Mouse (Mus musculus) layer of hippocampus, adult 11-12 months (tissue): Measurements from ENCODE around the gene Kirrel3.

Source experiments
- DNase-seq: peaks from one replicate; pipeline ENCODE4 v3.0.0; 2022; ENCODE audit warnings: low spot score

Kirrel3 gene

DNA sequence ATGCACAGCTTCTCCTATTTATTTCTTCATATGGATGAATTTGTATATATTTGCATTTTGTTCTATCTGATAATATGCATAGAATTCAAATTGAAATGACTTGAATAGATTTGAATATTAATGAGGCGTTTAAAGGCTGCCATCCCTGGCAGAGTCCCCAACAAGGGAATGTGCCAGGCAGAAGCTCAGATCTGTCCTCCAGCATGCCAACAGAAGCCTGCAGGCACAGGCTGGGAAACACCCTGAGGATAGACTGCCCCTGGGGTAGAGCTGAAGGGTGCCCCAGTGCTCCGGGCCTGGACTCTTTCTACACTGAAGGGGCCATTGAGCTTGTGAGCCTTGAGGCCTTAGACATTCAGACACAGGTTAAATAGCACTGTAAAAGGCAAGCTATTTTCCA, 21.5 kb downstream of the Kirrel3 start:
- no peak for DNase-seq

DNA sequence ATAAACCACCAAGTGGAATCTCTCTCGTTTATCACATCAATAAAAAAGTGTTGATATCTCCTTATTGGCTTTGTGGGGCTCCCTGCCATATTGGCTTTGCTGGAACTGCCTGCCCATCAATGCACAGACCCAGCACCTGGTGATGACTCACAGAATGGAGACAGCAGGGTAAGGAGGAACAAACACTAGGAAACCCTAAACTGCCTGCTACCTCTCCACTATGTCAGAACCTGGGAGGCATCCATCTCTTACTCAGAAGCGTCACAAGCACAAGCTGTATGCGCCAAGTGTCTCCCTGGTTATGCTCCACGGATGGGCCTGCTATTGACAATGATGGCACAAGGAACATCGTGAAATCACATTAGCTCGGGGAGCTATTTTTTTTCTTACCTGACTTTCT, 33.2 kb downstream of the Kirrel3 start:
- no peak for DNase-seq

DNA sequence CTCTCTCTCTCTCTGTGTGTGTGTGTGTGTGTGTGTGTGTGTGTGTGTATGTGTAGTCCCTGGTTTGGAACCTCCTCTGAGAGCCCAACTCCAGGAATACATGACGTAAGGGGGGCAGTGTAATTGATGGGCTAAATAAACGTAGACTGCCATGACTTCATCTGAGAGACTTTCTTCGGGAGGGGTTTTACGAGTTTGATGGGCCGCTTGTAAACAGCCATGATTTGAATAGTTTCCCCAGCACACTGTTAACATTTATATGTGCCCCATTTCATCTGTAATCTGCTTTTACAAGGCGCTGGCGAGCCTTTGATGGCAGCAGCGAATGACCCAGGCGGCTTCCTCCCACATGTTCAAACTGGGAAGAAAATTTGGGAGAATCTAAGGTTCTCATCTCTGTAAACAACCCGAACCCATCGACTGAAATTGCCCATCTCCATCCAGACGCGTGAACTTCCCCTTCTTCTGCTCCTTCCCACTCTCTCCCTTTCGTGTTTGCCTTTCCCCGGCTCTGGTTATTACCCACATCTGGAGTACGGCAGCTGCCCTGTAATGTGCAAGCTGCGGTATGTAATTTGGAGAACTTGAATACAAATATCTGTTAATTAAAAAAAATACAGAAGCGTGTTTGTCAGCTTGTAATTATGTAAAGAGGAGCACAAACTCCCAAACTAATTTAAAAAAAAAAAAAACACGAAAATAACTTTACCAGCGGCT, 34.7 kb downstream of the Kirrel3 start:
- no peak for DNase-seq

DNA sequence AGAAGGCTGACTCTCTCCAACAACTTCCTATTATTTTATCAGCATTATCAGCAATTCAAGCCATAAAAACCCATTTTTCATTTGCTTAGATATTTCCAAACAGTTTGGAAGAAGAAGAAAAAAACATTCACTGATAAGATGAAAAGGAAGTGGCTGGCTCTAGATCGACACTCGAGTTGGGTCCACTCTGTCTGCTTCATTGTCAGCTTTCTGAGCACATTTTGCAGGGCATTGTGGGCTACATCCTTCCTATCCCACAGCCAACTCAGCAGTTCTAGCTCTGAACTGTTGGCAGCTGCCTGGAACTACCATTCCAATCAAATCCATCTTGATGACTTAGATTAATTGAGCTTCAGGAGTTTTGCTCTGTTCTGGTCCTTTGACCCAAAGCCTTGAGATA, 40.0 kb downstream of the Kirrel3 start:
- DNase-seq = no peak

DNA sequence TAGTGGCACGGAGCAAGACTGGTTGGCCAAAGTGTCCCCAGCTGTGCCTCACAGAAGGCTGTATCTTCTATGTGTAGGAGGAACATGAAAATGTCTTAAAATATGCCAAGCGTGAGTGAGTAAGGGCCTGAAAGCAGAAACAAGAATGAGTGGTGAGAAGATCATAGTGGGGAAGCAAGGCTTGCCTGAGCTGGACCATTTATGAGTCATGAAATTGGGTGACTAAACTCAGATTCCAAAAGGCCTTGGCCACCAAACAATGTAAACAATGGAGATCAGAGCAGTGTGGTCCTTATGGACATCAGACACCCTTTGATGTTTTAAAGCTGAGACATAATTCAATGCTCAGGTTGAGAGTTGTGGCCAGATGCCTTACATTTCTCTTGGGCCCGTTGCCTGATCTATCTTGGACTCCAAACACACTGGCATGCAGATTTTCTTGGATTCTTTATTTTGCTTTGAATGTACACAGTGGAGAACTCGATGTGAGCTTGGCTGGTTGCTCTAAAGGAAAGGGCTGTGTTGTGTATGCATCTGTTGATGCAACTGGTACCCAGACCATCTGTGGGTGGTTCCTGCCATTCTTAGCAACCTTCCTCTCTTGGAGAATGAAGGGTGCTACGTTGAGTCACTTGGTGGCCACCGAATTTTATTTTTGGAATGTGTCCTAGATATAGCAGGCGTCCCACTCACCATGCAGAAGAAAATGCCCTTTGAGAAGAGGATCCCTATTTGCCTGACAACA, 53.1 kb downstream of the Kirrel3 start:
- peak; percentile 73 for DNase-seq

DNA sequence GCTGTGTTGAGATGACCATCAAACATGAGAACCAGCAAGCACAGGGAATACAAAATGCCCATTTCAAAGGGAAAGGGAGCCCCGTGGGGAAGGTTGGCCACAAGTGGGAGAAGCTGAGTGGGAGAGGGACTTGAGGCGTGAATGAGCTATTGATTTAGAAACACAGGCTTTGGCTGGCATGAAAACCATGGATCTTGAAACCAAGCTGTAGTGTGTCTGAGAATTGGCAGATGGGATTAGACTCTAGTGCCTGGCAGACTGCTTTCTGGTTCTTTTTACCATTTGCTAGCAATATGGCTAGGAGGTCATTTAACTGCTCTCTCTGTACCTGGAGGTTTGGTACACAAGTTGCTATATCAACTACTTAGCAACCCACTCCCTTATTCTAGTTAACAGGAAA, 56.2 kb downstream of the Kirrel3 start:
- DNase-seq = peak; percentile 54

DNA sequence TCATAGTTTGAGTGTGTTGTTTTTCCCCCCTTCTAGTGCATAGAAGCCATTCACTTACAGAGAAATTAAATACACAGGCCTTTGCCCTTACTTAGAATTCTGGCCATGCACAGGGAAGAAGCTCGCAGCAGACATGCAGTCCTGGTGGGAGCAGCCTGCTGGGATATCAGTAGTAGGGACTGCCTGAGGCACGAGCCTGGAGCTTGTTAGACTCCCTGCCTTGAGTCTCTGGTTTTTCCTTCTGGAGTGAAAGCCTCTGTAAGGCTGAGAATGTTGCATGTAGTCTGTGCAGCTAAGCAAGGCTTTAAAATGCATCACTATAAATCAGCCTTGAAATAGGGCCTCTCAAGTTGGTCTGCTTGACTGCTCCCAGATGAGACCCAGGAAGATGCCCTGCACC, 70.0 kb downstream of the Kirrel3 start:
- DNase-seq = no peak

DNA sequence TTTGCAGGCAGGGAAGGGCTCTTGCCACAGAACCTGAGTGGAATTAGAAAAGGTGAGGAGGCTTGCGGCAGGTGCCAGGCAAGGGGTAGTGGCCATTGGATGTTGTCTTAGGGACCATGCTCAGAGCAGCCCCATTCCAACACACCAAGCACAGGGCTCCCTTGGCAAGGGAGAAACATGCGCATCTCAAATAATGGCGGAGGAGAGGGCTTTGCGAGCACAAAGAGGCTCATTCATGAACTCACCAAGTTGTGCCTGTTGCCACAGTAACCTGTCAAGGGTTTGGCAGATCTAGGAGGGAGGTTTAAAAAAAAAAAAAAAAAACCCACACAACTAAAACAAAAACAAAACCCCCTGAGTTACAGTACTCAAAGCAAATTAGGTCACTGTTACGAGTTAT, 72.2 kb downstream of the Kirrel3 start:
- DNase-seq = peak; percentile 26

DNA sequence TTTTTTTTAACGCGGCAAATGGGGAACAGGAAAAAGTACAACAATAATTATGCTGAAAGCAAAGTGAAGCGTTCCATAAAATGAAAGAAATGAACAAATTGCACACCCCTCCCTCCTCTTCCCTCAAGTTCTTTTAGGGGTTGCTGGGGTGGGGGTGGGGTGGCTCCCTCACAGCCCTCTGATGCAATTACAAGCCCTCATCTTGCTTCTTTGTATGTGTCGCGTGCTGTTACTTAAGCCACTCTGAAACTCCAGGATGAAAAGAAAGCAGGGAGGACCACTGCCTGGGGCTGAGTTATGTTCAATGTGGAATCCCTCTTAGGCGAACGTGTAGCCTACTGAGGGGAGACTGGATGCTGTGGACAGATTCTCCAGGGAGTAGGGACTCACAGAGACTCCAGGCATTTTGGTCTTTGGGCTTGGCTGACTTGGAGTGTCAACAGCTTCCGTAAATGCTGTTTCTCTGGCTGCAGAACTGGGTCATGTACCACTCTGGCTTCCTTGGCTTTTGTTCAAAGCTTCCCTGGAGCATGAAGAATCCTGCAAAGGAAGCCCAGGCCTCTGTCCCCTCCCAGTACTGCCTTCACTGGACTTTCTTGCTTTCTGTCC, 72.7 kb downstream of the Kirrel3 start:
- DNase-seq = peak; percentile 34

DNA sequence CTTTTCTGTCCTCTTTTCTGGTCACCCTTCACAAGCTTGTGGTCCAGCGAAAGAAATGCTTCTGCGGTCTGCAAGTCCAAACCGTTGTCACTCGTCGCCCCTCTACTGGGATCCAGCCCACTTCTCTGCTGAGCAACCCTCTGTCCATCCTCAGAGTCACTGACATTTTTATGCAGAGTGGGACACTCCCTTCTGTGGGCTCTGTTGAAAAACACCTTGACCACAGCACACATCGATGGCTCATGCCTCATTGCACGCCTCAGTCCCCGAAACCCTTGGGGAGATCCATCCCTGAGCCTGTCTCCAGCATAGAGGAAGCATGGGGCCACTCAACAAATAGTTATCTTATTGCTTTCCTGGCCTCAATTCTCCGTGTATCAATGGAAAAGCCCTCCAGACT, 73.4 kb downstream of the Kirrel3 start:
- DNase-seq = no peak

DNA sequence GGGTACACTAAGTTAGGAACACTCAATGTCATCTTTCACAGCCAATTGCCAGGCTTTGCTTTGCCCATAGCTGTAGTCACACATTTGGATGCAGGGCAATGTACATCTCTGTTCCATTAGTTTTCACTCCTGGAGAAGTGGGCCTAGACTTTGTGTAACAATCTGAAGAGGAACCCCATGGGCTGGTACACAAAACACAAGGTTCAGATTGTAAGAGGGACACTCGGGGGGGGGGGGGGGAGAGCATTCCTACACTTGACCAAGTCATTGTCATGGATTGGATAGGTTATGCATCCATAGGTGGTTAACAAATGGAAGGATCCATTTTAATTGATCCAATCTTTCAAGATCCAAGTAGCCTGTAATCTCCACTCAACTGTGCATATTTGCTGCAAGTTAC, 75.6 kb downstream of the Kirrel3 start:
- no peak for DNase-seq

DNA sequence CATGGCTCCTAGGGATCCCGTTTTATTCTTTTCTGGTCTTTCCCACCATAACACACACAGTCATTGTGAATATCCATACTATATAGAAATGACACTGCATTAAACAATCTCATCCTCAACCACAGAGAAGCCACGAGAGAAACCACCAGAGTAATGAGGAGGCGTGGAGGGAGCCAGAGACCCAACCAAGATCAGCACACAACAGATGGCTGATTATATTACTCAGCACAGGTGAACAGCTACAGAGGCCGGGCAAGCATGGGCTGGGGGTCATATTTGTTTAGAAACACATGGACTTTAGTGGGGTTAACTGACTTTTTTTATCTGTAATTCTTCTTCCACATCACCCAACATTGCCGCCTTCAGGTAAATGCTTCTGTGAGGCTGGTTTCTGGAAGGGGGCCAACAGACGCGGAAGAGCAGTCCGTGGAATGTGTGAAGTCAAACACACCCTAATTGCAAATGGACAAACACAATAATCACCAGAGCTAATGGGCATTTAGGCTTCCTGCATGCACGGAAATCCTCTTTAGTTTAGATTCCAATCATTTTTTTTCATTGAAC, 76.8 kb downstream of the Kirrel3 start:
- no peak for DNase-seq

DNA sequence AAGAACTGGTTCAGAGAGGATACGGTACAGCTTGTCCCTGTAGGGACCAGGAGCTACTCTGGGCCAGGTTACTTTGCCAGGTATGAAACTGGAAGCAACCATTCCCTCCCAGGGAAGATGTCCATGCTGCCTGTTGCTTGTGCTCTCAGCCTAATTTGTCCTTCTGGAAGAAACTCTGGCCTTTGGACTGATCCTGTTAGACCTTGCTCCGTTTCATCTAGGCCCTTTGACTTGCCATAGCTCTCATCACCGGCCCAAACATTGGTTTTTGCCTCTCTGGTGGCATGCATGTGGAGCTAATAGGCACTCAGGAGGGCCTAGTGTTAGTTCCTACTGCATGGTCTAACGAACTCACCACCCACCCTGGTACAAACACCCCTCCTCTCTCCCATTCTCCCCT, 88.2 kb downstream of the Kirrel3 start:
- DNase-seq = no peak

DNA sequence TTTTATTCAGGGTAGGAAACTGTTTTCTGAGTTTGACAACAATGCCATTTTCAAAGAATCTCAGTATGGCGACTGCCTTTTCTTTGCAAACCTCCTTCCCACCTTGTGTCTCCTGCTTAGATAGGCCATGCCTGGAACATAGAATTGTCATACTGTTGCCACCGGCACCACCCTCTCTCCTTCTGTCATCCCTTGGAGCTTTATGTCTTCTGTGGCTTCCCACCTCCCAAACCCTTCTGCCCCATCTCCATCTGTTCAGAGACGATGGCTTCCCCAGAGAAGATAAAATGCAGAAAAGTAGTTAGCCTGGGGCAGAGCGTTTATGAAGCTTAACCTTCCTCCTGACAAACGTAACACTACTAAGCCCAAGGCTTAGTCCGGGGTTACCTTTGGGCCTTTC, 88.9 kb downstream of the Kirrel3 start:
- DNase-seq = peak; percentile 52

DNA sequence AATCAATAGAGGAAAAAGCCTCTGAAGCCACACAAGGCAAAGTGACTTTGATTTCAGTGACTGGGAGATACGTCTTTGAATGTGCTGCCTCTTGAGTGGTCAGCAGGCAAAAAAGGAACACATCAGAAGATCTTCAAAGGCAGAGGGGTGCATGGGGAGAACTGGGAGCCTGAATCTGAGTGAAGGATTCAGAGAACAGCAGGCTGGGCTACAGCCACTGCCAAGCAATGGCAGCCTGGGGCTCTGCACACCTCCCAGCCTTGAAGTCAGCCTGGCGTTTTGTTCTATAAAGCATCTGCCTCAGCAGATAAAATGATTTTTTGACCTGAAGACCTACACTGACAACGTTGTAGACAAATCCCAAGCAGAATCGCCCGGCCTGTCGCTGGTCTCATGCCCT, 93.5 kb downstream of the Kirrel3 start:
- no peak for DNase-seq

DNA sequence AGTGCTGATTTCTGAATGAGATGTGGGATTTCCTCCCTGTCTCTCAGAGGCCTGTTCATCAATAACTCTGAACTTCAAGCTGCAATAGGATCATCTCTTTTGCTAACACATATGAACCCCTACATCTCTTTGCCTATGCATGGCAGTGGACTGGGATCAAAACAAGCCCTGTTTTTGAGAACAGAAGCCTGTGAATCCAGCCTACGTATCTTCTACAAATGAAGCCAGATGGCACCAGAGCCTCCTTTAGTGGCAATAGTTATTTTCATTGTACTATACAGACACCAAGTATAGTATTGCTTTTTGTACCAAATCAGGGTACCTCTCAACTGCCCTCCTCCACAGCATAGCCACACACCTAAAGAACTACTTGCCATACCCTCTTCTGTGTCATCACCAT, 94.4 kb downstream of the Kirrel3 start:
- DNase-seq = peak; percentile 43

DNA sequence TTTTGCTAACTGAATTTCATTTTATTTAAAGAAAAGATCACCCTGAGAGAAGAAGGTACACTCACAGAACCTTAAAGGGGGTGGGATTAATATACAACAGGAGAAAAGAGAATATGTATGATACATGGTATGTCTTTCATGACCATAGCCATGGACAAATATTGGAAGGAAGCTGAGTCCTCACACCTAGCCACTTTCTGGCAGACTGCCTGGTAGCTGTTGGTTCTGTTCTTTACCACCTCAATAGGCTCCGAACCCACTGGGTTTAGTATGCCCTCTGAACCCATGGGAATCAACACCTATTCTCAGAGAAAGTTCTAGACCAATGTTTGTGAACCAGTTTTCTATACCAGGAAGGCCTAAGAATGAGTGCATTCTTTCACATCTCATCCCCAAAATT, 96.8 kb downstream of the Kirrel3 start:
- DNase-seq = no peak

DNA sequence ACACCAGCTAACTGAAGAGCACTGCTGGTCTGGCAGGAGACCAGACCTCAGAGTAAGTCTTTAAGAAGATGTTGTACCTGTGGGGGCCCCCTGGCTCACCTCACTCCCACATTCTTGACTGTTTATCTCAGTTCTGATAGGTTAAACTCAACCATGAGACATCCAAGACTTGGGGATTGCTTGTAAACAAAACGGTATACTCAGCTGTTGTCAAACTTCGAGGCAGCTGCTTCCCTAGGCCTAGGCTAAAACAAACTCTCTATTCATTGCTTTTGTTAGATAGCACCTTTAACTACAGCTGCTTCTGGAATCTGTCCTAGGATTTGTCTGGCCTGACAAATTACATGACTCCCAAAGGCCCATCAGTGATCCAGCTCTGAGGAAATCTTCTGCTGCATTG, 99.8 kb downstream of the Kirrel3 start:
- DNase-seq = no peak

DNA sequence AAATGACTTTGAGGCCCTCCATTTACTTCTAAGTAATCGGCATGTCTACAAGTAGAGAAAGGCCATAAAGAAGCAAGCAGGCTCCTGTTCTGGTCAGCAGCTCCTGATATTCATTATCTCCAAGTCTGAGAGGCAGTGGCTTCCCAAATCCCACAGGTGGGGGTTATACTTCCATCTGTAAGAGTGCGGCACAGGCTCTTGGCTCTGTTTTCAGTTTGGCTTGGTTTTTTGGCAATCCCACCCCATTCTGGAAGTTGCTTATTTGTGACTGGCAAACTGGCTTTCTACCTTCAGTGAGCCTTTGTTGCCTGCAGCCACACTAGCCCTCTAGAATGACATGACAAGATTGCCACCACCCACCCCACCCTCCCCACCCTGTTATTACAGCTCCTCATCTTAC, 100.4 kb downstream of the Kirrel3 start:
- no peak for DNase-seq

DNA sequence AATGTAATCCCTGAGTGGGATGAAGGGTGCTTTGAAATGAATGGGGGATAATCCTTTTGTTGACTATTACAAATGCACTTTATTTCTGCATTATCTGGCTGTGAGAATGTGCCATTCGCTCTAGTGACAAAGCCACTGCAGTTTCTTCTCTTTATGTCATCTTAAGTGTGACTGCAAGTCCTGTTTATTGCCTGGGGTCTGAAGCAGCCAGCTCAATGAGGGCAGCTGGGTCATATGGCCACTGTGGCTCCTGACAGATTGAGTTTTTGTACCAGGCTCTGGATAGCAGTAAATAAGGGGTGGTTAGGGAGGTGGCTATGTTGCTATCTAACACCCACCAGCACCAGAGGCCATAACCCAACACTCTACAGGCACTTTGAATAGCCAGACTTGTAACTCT, 104.1 kb downstream of the Kirrel3 start:
- DNase-seq = no peak

DNA sequence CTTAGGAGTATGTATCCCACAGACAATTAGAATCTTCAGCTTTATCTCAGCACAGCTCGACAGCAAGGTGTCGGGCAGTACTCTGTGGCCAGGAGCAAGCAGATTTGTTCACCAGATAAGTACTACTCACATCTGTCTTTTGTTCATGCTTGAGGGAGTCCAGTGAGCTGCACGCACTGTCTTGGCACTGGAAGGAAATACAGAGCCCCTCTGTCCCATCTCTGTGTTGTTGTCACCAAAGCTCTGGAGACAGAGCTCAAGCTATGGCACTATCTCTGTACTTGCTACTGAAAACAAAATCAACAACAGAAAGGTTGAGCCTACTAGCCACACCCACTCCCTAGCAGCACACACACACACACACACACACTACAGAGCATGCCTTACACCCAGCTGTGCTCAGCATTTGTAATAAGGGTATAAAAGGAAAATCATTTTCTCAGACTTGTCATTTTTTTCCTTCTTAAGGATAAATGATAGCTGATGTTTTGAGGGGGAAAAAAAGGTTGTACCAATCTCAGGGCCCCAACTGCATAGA, 106.4 kb downstream of the Kirrel3 start:
- DNase-seq = no peak

DNA sequence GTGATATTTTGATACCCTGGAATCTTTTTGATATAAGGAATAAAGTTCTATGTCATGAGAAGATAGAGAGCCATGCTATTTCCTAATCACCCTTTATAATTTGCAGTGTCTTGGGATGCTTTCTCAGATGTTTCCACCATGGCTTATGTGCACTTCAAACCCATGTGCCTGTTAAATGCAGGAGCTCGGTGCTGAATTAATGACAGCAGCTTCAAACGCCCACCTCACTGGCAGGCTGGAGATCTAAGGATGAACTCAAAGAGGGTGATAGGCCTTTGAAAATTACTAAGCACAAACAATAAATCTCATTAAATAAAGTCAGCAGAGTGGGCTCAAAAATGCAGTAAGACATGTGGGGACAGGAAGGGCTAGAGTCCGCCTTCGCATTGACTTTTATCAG, 108.2 kb downstream of the Kirrel3 start:
- no peak for DNase-seq

DNA sequence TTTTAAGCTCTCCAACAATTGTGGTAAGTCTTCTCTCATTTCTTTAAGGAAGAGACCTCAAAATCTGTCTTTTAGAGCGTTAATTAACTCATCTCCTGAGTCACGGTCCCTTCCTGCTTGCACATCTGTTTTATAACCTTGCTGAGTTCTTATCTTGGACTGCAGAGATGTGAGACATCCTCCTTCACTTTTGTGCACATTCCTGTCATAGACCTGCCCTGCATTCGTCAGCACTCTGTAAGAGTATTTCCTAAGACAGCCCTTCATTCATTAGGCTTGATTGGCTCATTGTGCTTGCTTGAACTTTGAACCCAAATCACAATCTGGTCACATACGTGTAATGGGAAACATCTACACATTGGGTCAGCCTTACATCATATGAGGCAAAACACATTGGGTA, 114.6 kb downstream of the Kirrel3 start:
- DNase-seq = no peak
